Mouse (Mus musculus) stomach, postnatal 0 days (tissue): Measurements from ENCODE around the gene Asb18. TPM values are rescaled to one million over a fixed set of nuclear protein-coding genes. Genes with fewer than 3 reads are reported as not detected.

Experiments
- ATAC-seq: fragments of 200-750 bp; cut with Nextera tagmentation; 2 replicates; pipeline ENCODE4 v1.8.0; 2017; ENCODE audit not compliant: low FRiP score, low TSS enrichment
- DNase-seq: peaks from one replicate; pipeline ENCODE4 v3.0.0-alpha.2; 2016; ENCODE audit warnings: low spot score
- H3K27ac ChIP-seq: fragments of 300-500 bp; sonication (generic); replicated peaks from 2 replicates; pipeline ENCODE4 v1.5.1; 2014; ENCODE audit warnings: mild to moderate bottlenecking, control low read depth
- H3K27me3 ChIP-seq: fragments of 300-500 bp; sonication (generic); 2 replicates; pipeline ENCODE4 v1.6.1; 2014; ENCODE audit warnings: low read length; ENCODE audit not compliant: control insufficient read depth, insufficient read depth
- H3K36me3 ChIP-seq: fragments of 300-500 bp; sonication (generic); 2 replicates; pipeline ENCODE4 v1.6.1; 2014; ENCODE audit warnings: low read length, mixed read lengths; ENCODE audit not compliant: control insufficient read depth, insufficient read depth
- H3K4me1 ChIP-seq: fragments of 300-500 bp; sonication (generic); replicated peaks from 2 replicates; pipeline ENCODE4 v1.6.1; 2014; ENCODE audit warnings: antibody characterized with exemption; ENCODE audit not compliant: control insufficient read depth, insufficient read depth
- H3K4me2 ChIP-seq: fragments of 300-500 bp; sonication (generic); replicated peaks from 2 replicates; pipeline ENCODE4 v1.6.1; 2014; ENCODE audit warnings: low read depth, mild to moderate bottlenecking, control low read depth, moderate library complexity
- H3K4me3 ChIP-seq: fragments of 300-500 bp; sonication (generic); 2 replicates; pipeline ENCODE4 v1.5.1; 2014; ENCODE audit warnings: low read depth, low read length, control low read depth
- H3K9ac ChIP-seq: fragments of 300-500 bp; sonication (generic); 2 replicates; pipeline ENCODE4 v1.6.1; 2014; ENCODE audit warnings: mild to moderate bottlenecking, low read length, control low read depth, mixed read lengths
- H3K9me3 ChIP-seq: fragments of 300-500 bp; sonication (generic); 2 replicates; pipeline ENCODE4 v1.6.1; 2016; ENCODE audit warnings: low read length; ENCODE audit not compliant: control insufficient read depth
- CTCF ChIP-seq: IDR thresholded peaks from 2 replicates; pipeline ENCODE4 v1.5.1; 2016; ENCODE audit warnings: antibody characterized with exemption, low read depth, mild to moderate bottlenecking, moderate library complexity
- EP300 ChIP-seq: optimal IDR thresholded peaks from 2 replicates; pipeline ENCODE3; 2016; ENCODE audit warnings: antibody characterized with exemption
- WGBS: fragments of 180-500 bp; shearing (Covaris S2); extraction: QIAGEN DNeasy Blood & Tissue Kit; methylation state at CpG from one replicate; pipeline ENCODE4 v1.1.7; 2014; 5-methylcytosine and 5-hydroxymethylcytosine counted together
- polyA plus RNA-seq: library from polyadenylated mRNA; unstranded; fragments of >200 nt; fragmentation: Nextera tagmentation; extraction: Ambion mirVana; gene quantifications from 2 replicates; pipeline ENCODE4 v1.2.1, GENCODE M21; 2015

Asb18 gene
- polyA plus RNA-seq, 1 experiment from 2014 or later, result not detected

- Histone ChIP-seq H3K27me3 (peaks cover 43% of the 10 kb centered on the region), H3K4me1 (no peaks in the 10 kb centered on the region; the same call in 1 of the 2 replicates), H3K36me3 (no peaks in the 10 kb centered on the region), H3K9me3 (no peaks in the 10 kb centered on the region), H3K4me3 (peak overlapping the region; percentile 38), H3K27ac (no peak overlapping the region), H3K4me2 (peak overlapping the region; percentile 59), H3K9ac (no peak overlapping the region)
- TF ChIP-seq EP300, result no peak
- TF ChIP-seq CTCF, result no peak
- ATAC-seq (peak; percentile 8; the same call in 1 of the 2 replicates), DNase-seq (no peak)
- under 1% methylated on average over 37 of the region's 45 CpGs for WGBS
These were observed 83.9 kb downstream of the Asb18 start for GRCm38 (mm10) chr1:89930551-89930950.

DNA sequence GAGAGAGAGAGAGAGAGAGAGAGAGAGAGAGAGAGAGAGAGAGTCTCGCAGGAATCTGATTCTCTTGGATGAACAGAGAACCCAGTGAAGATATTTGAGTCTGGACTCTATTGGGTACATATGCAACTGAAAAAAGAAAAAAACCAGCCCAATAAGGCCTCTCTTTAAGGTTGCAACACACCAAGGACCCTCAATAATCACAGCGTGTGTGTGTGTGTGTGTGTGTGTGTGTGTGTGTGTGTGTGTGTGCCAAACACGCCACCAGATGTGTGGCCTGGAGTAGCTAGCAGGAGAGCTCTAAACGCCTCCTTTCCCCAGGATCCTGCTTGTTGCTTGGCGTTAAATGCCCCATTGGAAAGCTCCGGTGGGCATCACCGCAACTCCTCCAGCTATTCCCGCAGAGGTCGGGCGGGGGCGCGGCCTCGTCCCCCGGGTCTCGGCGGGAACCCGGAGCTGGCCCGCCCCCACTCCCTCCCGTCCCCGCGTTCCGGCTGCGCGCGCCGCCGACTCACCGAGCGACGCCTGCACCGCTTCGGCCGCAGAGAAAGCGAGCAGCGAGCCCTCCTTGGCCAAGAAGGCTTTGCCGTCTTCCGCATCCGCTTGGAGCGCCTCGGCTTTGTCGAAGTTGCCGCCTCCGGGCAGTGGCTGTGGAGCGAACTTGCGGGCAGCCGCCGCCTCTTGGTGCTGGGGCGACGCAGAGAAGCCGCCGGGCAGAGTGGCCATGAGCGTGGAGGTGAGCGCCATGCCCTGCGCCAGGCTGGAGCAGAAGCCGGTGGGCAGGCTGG lies 84.6 kb downstream of the Asb18 start:
- Histone ChIP-seq H3K27ac (no peak overlapping the region), H3K4me2 (peak overlapping the region; percentile 59), H3K9me3 (no peaks in the 10 kb centered on the region), H3K27me3 (peaks cover 41% of the 10 kb centered on the region), H3K4me1 (no peaks in the 10 kb centered on the region; the same call in 1 of the 2 replicates), H3K36me3 (no peaks in the 10 kb centered on the region), H3K9ac (no peak overlapping the region), H3K4me3 (peak overlapping the region; percentile 38)
- TF ChIP-seq CTCF, result no peak
- no peak for TF ChIP-seq EP300
- WGBS, result under 1% methylated on average over 41 of the region's 55 CpGs
- DNase-seq (no peak), ATAC-seq (no peak)

GRCm38 (mm10) chr1:89929181-89929580 lies 85.3 kb downstream of the Asb18 start:
- Histone ChIP-seq H3K9ac (no peak overlapping the region), H3K27ac (no peak overlapping the region), H3K27me3 (peaks cover 42% of the 10 kb centered on the region), H3K4me2 (0 out of 2 replicates have a peak overlapping the region, but pooled peaks have one; percentile 8), H3K4me1 (no peaks in the 10 kb centered on the region; the same call in 1 of the 2 replicates), H3K9me3 (no peaks in the 10 kb centered on the region), H3K4me3 (peak overlapping the region; percentile 3; the same call in 1 of the 2 replicates), H3K36me3 (no peaks in the 10 kb centered on the region)
- DNase-seq (no peak), ATAC-seq (no peak)
- no peak for TF ChIP-seq EP300
- no peak for TF ChIP-seq CTCF
- 14% methylated on average over 6 of the region's 6 CpGs for WGBS

GRCm38 (mm10) chr1:89928676-89929075 lies 85.8 kb downstream of the Asb18 start:
- H3K27me3 ChIP-seq, result peaks cover 46% of the 10 kb centered on the region
- no peak for TF ChIP-seq EP300
- no peak for TF ChIP-seq CTCF
- 0 out of 2 replicates have a peak overlapping the region, but pooled peaks have one; percentile 8 for H3K4me2 ChIP-seq
- DNase-seq, result no peak
- H3K27ac ChIP-seq, result no peak overlapping the region
- whole genome bisulfite sequencing, result 16% methylated on average over 25 of the region's 25 CpGs
- no peak overlapping the region for H3K9ac ChIP-seq
- H3K4me1 ChIP-seq, result no peaks in the 10 kb centered on the region; the same call in 1 of the 2 replicates
- peak overlapping the region; percentile 3; the same call in 1 of the 2 replicates for H3K4me3 ChIP-seq
- no peaks in the 10 kb centered on the region for H3K9me3 ChIP-seq
- no peaks in the 10 kb centered on the region for H3K36me3 ChIP-seq
- no peak for ATAC-seq

DNA sequence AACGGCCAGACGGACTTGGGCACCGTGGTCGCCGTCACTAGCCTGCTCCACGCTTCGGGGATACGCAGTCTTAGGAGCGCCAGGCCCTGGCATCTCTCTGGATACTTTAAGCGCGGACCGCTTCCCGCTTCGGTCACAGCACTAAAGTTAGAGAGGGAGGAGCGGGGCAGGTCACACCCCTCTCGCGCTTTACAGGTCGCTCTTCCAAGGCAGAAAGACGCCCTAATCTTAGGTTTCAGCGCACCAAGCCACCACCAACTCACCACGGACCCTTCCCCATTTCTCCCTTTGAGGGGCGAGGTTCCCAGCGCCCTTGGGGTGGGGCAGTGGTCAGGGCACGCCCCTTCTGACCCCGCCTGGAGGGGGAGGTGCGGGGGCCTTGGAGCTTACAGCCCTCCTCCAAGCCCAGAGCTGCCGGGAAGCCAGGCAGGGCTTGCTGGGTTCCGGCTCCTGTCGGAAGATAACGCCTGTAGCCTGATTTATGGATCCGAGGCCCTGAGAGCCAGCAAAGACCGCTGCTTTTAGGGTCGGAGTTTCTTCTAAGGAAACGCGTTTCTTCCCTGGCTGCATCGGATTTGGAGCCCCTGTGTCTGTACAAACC lies 87.3 kb downstream of the Asb18 start:
- no peak overlapping the region for H3K27ac ChIP-seq
- peaks cover 45% of the 10 kb centered on the region for H3K27me3 ChIP-seq
- no peaks in the 10 kb centered on the region for H3K9me3 ChIP-seq
- peak overlapping the region; percentile 49 for H3K4me2 ChIP-seq
- ATAC-seq, result no peak
- peak overlapping the region; percentile 31 for H3K4me3 ChIP-seq
- TF ChIP-seq EP300 (no peak), CTCF (no peak)
- no peak overlapping the region for H3K9ac ChIP-seq
- 3% methylated on average over 36 of the region's 36 CpGs for WGBS
- no peaks in the 10 kb centered on the region for H3K36me3 ChIP-seq
- no peak for DNase-seq
- H3K4me1 ChIP-seq, result no peaks in the 10 kb centered on the region; the same call in 1 of the 2 replicates
